Mouse (Mus musculus) hindbrain, embryonic 12.5 days (tissue): ENCODE measurements at regions not wholly inside any gene's neighbourhood (a gene's known extent, or its start where the extent isn't known, plus 50 kb on each side); places are given as distances from the start of the nearest gene placed in this dataset.

Experiments
- ATAC-seq: fragments of 200-750 bp; cut with Nextera tagmentation; 2 replicates; pipeline ENCODE4 v1.8.0; 2017; ENCODE audit warnings: moderate TSS enrichment; ENCODE audit not compliant: low FRiP score
- H3K27ac ChIP-seq: fragments of 300-500 bp; sonication (generic); 2 replicates; pipeline ENCODE4 v1.5.1; 2016; ENCODE audit warnings: mild to moderate bottlenecking
- H3K27me3 ChIP-seq: fragments of 300-500 bp; sonication (generic); 2 replicates; pipeline ENCODE4 v1.6.1; 2016; ENCODE audit warnings: mild to moderate bottlenecking
- H3K36me3 ChIP-seq: fragments of 300-500 bp; sonication (generic); 2 replicates; pipeline ENCODE4 v1.6.1; 2016; ENCODE audit warnings: mild to moderate bottlenecking
- H3K4me1 ChIP-seq: fragments of 300-500 bp; sonication (generic); 2 replicates; pipeline ENCODE4 v1.6.1; 2016
- H3K4me2 ChIP-seq: fragments of 300-500 bp; sonication (generic); replicated peaks from 2 replicates; pipeline ENCODE4 v1.6.1; 2016; ENCODE audit warnings: mild to moderate bottlenecking
- H3K4me3 ChIP-seq: fragments of 300-500 bp; sonication (generic); 2 replicates; pipeline ENCODE4 v1.5.1; 2016; ENCODE audit warnings: mild to moderate bottlenecking
- H3K9ac ChIP-seq: fragments of 300-500 bp; sonication (generic); 2 replicates; pipeline ENCODE4 v1.6.1; 2016; ENCODE audit warnings: mild to moderate bottlenecking, moderate library complexity
- H3K9me3 ChIP-seq: fragments of 300-500 bp; sonication (generic); replicated peaks from 2 replicates; pipeline ENCODE4 v1.6.1; 2016; ENCODE audit warnings: mild to moderate bottlenecking
- WGBS: fragments of 180-500 bp; shearing (Covaris S2); methylation state at CpG from one replicate; pipeline ENCODE4 v1.1.7; 2016; 5-methylcytosine and 5-hydroxymethylcytosine counted together

DNA sequence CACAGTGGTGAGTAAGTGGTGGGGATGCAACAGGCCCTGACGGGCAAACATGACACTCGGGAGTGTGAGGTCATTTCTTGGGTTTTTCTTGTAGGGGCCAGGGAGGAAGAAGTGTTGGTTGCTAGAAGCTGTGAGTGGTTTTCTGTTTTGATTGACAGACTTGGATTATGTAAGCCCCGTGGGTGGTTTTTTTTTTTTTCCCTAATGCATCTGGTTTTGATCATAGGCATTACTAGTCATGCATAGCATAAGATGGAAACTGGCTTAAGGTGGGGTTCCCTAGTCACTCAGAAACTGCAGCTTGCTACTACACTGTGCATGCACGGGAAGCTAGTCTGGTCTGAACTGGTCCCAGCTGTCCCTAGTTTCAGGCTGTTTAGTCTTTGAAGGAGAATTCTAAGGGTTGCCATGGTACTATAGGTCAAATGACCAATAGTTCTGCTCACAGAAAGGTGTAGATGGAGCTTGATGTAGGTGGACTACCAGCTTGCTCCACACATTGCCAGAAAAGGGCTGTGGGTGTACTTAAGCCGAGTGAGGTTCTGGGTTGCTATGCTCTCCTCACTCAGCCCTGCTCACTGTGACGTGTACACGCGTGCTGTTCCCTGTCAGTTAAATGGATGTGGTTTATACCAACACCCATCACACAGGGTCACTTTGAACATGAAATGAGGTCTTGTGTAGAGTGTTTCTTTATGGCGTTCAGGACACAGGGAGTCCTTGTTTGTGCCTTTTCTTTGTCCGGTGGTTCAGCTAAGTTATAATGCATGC lies 301.9 kb downstream of the Fut8 start:
- 75% methylated on average over 10 of the region's 10 CpGs for WGBS

DNA sequence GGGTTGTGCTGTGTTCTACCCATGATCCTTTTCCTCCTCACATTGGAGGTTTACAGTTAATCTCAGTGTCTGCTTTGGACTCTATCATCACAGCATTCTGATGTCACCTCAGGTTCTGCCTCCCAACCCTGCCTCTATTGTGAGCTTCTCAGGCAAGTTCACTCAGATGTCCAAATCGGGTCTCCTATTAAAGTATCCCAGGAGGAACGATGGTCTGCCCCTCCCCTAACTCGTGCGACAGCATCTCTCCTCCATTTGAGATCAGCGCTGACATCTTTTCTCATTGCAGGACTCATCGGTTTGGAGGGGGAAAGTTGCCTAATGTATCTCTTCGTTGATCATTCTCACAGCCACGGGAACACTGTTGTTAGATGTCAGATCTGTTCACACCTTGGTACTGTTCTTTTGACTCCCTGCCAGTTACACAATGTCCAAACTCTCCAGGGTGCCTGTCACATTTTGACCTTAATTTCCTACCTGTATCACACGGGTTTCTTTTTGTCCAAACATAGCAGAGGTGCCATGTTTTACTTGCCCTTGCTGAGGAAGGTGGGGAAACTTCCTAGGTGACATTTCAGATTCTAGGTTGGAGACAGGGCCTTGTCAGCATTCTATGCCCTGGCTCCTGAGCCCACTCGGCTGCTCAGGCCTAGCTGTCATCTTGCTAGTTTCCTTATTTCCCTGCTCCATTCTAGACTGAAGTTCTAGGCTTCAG lies 303.3 kb downstream of the Fut8 start:
- Histone ChIP-seq H3K9me3 (no peaks in the 10 kb centered on the region), H3K27ac (no peak overlapping the region), H3K9ac (no peak overlapping the region), H3K4me2 (no peak overlapping the region), H3K4me1 (0 out of 2 replicates have a peak, but pooled peaks cover 2% of the 10 kb centered on the region), H3K36me3 (no peaks in the 10 kb centered on the region), H3K27me3 (no peaks in the 10 kb centered on the region), H3K4me3 (no peak overlapping the region)
- WGBS = 85% methylated on average over 10 of the region's 10 CpGs
- no peak for ATAC-seq

More for the DNA sequence above, 301.9 kb downstream of the Fut8 start:
- H3K4me3 ChIP-seq = no peak overlapping the region
- no peak overlapping the region for H3K9ac ChIP-seq
- no peaks in the 10 kb centered on the region for H3K9me3 ChIP-seq
- H3K4me2 ChIP-seq = no peak overlapping the region
- no peaks in the 10 kb centered on the region for H3K36me3 ChIP-seq
- H3K27ac ChIP-seq = no peak overlapping the region
- ATAC-seq = no peak
- H3K27me3 ChIP-seq = no peaks in the 10 kb centered on the region
- 0 out of 2 replicates have a peak, but pooled peaks cover 2% of the 10 kb centered on the region for H3K4me1 ChIP-seq

DNA sequence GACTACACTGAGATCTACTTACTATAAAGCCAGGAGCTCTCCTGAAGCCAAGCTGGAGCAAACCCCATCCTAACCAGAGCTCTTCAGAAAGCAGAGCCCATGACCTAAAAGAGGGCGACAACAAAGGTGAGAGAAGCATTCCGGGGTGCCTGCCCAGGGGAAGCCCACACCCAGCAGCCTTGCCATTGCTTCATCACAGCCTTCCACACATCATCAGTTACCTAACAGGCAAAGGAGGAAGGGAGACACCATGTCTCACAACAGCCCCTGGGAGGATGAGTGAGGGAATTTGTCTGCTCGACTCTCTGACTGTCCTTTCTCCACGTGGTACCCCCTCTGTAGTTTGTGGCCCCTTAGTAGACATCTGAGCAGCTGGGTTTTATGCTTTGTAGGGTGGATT lies 303.9 kb downstream of the Fut8 start:
- no peak for ATAC-seq
- 88% methylated on average over 4 of the region's 4 CpGs for WGBS

GRCm38 (mm10) chr12:77543651-77544050 lies 305.7 kb downstream of the Fut8 start:
- ATAC-seq = no peak
- Histone ChIP-seq H3K36me3 (no peaks in the 10 kb centered on the region), H3K27ac (no peak overlapping the region), H3K9me3 (no peaks in the 10 kb centered on the region), H3K27me3 (no peaks in the 10 kb centered on the region), H3K4me3 (no peak overlapping the region), H3K9ac (no peak overlapping the region), H3K4me1 (0 out of 2 replicates have a peak, but pooled peaks cover 2% of the 10 kb centered on the region), H3K4me2 (no peak overlapping the region)
- 87% methylated on average over 6 of the region's 6 CpGs for WGBS

More for the DNA sequence above, 303.9 kb downstream of the Fut8 start:
- Histone ChIP-seq H3K27me3 (no peaks in the 10 kb centered on the region), H3K4me1 (0 out of 2 replicates have a peak, but pooled peaks cover 2% of the 10 kb centered on the region), H3K4me3 (no peak overlapping the region), H3K36me3 (no peaks in the 10 kb centered on the region), H3K9me3 (no peaks in the 10 kb centered on the region), H3K9ac (no peak overlapping the region), H3K4me2 (no peak overlapping the region), H3K27ac (no peak overlapping the region)

- ATAC-seq = no peak
- no peaks in the 10 kb centered on the region for H3K9me3 ChIP-seq
- no peak overlapping the region for H3K4me2 ChIP-seq
- no peak overlapping the region for H3K9ac ChIP-seq
- WGBS = 40% methylated on average over 2 of the region's 2 CpGs
- H3K27me3 ChIP-seq = no peaks in the 10 kb centered on the region
- no peaks in the 10 kb centered on the region for H3K4me1 ChIP-seq
- no peak overlapping the region for H3K4me3 ChIP-seq
- no peak overlapping the region for H3K27ac ChIP-seq
- H3K36me3 ChIP-seq = no peaks in the 10 kb centered on the region
Measured at GRCm38 (mm10) chr12:77546165-77546564, 308.2 kb downstream of the Fut8 start.

- no peaks in the 10 kb centered on the region for H3K9me3 ChIP-seq
- 0 out of 2 replicates have a peak, but pooled peaks have one; percentile 29 for ATAC-seq
- H3K36me3 ChIP-seq = no peaks in the 10 kb centered on the region
- H3K4me3 ChIP-seq = no peak overlapping the region
- H3K27ac ChIP-seq = no peak overlapping the region
- no peaks in the 10 kb centered on the region for H3K27me3 ChIP-seq
- no peak overlapping the region for H3K9ac ChIP-seq
- no peak overlapping the region for H3K4me2 ChIP-seq
- WGBS = 8% methylated on average over 3 of the region's 3 CpGs
- H3K4me1 ChIP-seq = 0 out of 2 replicates have a peak, but pooled peaks cover 4% of the 10 kb centered on the region
Measured at GRCm38 (mm10) chr12:77568286-77568685, 330.4 kb downstream of the Fut8 start.

GRCm38 (mm10) chr12:77570501-77570900 lies 332.6 kb downstream of the Fut8 start:
- H3K27me3 ChIP-seq = no peaks in the 10 kb centered on the region
- no peak overlapping the region for H3K4me2 ChIP-seq
- no peak for ATAC-seq
- no peak overlapping the region for H3K9ac ChIP-seq
- H3K9me3 ChIP-seq = no peaks in the 10 kb centered on the region
- 85% methylated on average over 3 of the region's 3 CpGs for WGBS
- no peaks in the 10 kb centered on the region for H3K36me3 ChIP-seq
- no peak overlapping the region for H3K27ac ChIP-seq
- H3K4me3 ChIP-seq = no peak overlapping the region
- 0 out of 2 replicates have a peak, but pooled peaks cover 4% of the 10 kb centered on the region for H3K4me1 ChIP-seq

- H3K4me3 ChIP-seq = no peak overlapping the region
- no peaks in the 10 kb centered on the region for H3K9me3 ChIP-seq
- H3K9ac ChIP-seq = no peak overlapping the region
- WGBS = 89% methylated on average over 5 of the region's 5 CpGs
- H3K4me2 ChIP-seq = no peak overlapping the region
- H3K27ac ChIP-seq = no peak overlapping the region
- 0 out of 2 replicates have a peak, but pooled peaks cover 4% of the 10 kb centered on the region for H3K4me1 ChIP-seq
- no peaks in the 10 kb centered on the region for H3K27me3 ChIP-seq
- no peak for ATAC-seq
- no peaks in the 10 kb centered on the region for H3K36me3 ChIP-seq
Measured at GRCm38 (mm10) chr12:77571071-77571470, 333.1 kb downstream of the Fut8 start.

DNA sequence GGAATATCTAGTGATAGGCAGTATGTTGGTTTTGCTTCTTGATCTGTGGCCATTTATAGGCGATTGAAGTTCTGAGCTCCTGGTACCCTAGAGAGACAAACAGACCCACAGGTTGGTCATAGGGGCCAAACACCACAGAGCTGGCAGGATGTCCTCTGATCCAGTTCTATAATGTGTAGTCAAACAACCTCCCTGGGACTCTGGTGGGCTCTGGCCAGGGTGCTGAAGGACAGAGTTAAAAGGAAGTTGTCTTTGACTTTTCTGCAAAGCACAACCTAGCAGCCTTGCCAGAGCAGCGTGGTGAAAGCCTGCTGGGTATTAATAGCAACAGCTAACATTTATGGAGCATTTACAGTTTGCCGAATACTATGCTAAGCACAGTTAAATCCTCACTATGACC lies 337.1 kb downstream of the Fut8 start:
- no peak overlapping the region for H3K4me2 ChIP-seq
- no peaks in the 10 kb centered on the region for H3K9me3 ChIP-seq
- H3K36me3 ChIP-seq = no peaks in the 10 kb centered on the region
- no peak overlapping the region for H3K4me3 ChIP-seq
- H3K27ac ChIP-seq = no peak overlapping the region
- ATAC-seq = no peak
- H3K9ac ChIP-seq = no peak overlapping the region
- WGBS = 65% methylated on average over 3 of the region's 3 CpGs
- 0 out of 2 replicates have a peak, but pooled peaks cover 4% of the 10 kb centered on the region for H3K4me1 ChIP-seq
- no peaks in the 10 kb centered on the region for H3K27me3 ChIP-seq

DNA sequence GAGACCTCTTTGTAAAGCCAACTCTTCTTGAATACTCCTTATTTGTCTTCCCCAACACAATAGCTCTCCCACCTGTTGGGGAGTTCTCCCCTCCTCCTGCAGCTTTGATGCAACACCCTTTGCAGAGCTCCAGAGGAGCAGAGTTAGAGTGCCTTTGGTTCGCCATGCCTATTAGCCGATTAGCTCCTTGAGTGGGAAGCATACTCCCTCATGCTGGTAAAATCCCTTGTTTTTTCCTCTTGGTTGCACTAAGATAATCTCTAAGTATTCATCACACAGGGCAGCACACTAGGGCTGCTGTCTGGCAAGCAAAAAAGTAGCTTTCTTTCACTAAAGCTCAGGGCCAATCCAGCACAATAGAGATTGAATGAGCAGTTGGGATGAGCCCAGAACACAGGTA lies 350.4 kb downstream of the Fut8 start:
- Histone ChIP-seq H3K27me3 (no peaks in the 10 kb centered on the region), H3K27ac (no peak overlapping the region), H3K36me3 (no peaks in the 10 kb centered on the region), H3K4me3 (no peak overlapping the region), H3K4me1 (no peaks in the 10 kb centered on the region), H3K9ac (no peak overlapping the region), H3K9me3 (no peaks in the 10 kb centered on the region), H3K4me2 (no peak overlapping the region)
- ATAC-seq = no peak
- WGBS = 45% methylated on average over 2 of the region's 2 CpGs

DNA sequence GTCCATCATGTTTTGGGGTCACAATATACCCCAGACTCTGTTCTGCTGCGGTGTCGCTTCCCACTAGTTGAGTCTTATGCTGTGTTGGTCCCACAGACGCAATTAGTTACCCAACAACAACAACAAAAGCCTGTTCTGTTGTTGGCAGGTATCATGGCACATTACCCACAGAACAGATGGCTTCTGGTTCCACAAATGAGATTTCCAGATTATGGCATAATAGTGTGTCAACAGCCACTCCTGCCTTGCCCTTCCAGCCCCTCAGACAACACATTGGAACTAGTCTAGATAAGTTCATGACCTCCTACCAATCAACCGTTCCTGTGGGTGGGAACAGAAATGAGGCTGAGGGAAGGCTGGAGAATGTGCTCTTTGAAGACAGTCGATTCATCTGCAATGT lies 351.5 kb downstream of the Fut8 start:
- H3K9me3 ChIP-seq = no peaks in the 10 kb centered on the region
- no peak overlapping the region for H3K9ac ChIP-seq
- no peaks in the 10 kb centered on the region for H3K36me3 ChIP-seq
- H3K4me1 ChIP-seq = no peaks in the 10 kb centered on the region
- H3K27me3 ChIP-seq = no peaks in the 10 kb centered on the region
- WGBS = 78% methylated on average over 5 of the region's 5 CpGs
- H3K4me3 ChIP-seq = no peak overlapping the region
- ATAC-seq = no peak
- H3K27ac ChIP-seq = no peak overlapping the region
- H3K4me2 ChIP-seq = no peak overlapping the region

- Histone ChIP-seq H3K27ac (no peak overlapping the region), H3K36me3 (no peaks in the 10 kb centered on the region), H3K4me3 (no peak overlapping the region), H3K4me2 (no peak overlapping the region), H3K27me3 (no peaks in the 10 kb centered on the region), H3K9ac (no peak overlapping the region), H3K9me3 (no peaks in the 10 kb centered on the region), H3K4me1 (peaks cover 12% of the 10 kb centered on the region; the same call in 1 of the 2 replicates)
- 86% methylated on average over 1 of the region's 1 CpGs for WGBS
- no peak for ATAC-seq
Measured at GRCm38 (mm10) chr12:77594092-77594491, 356.2 kb downstream of the Fut8 start.
